In the genomic region with DNA sequence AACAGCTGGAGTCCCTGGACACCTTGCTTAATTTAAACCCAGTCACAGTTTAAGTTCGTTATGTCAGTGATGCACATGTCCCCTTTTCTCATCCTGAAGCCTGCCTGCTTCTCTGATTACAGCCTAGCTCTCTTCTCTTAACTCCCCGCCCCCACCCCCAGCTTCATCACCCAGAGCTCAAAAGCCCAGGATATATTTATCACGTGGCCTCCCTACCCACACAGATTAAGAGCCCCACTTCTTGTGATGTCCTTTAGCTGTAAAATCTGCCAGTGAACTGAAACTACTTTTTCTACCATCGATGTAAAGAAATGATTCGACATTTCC, we compare ENCODE assay signal across 8 mouse cellular contexts. TPM values are rescaled to one million over a fixed set of nuclear protein-coding genes. Genes with fewer than 3 reads are reported as not detected.
DNase-seq lines count a peak whose midpoint lies in the region; ATAC-seq and TF ChIP-seq lines count a peak whose summit lies in the region.

No protein-coding gene starts in this region.

- H3K9ac ChIP-seq in heart, embryonic 13.5 days = peak overlapping the region; percentile 84
- peak overlapping the region; percentile 56 for H3K9ac ChIP-seq in forebrain, embryonic 12.5 days
- peak overlapping the region; percentile 74 for H3K9ac ChIP-seq in liver, embryonic 12.5 days
- peak overlapping the region; percentile 24 for H3K9ac ChIP-seq in stomach, postnatal 0 days (ENCODE audit: low read length)

- DNase-seq in heart, adult 8-10 months (ENCODE audit: low spot score) = no peak
- DNase-seq in stomach, postnatal 0 days (ENCODE audit: low spot score) = no peak
- DNase-seq in cerebellum, adult 11 months = no peak
- DNase-seq in kidney, postnatal 10 days = no peak

- peak overlapping the region; percentile 93 for H3K4me3 ChIP-seq in heart, embryonic 13.5 days
- H3K4me3 ChIP-seq in E14TG2a.4 (replicated peaks; ENCODE audit: low read length) = peak overlapping the region; percentile 94
- peak overlapping the region; percentile 93 for H3K4me3 ChIP-seq in forebrain, embryonic 12.5 days (replicated peaks)
- H3K4me3 ChIP-seq in liver, embryonic 12.5 days = peak overlapping the region; percentile 98
- peak overlapping the region; percentile 48 for H3K4me3 ChIP-seq in stomach, postnatal 0 days (ENCODE audit: low read depth, low read length)

- H3K4me1 ChIP-seq in heart, embryonic 13.5 days = peaks cover 18% of the 10 kb centered on the region
- H3K4me1 ChIP-seq in E14TG2a.4 (replicated peaks; ENCODE audit: low read depth, low read length) = peaks cover 11% of the 10 kb centered on the region; the same call in 1 of the 2 replicates
- H3K4me1 ChIP-seq in forebrain, embryonic 12.5 days = peaks cover 12% of the 10 kb centered on the region
- peaks cover 19% of the 10 kb centered on the region for H3K4me1 ChIP-seq in liver, embryonic 12.5 days
- H3K4me1 ChIP-seq in stomach, postnatal 0 days (replicated peaks; ENCODE audit: control insufficient read depth, insufficient read depth) = no peaks in the 10 kb centered on the region

- 16% methylated on average over 5 of the region's 5 CpGs for WGBS in heart, embryonic 13.5 days
- 24% methylated on average over 5 of the region's 5 CpGs for WGBS in forebrain, embryonic 12.5 days
- 18% methylated on average over 5 of the region's 5 CpGs for WGBS in liver, embryonic 12.5 days (ENCODE audit: insufficient replicate concordance)
- WGBS in stomach, postnatal 0 days = 18% methylated on average over 5 of the region's 5 CpGs

- H3K27ac ChIP-seq in heart, embryonic 13.5 days (replicated peaks) = peak overlapping the region; percentile 92
- peak overlapping the region; percentile 78; the same call in 1 of the 2 replicates for H3K27ac ChIP-seq in forebrain, embryonic 12.5 days
- H3K27ac ChIP-seq in liver, embryonic 12.5 days = peak overlapping the region; percentile 79
- peak overlapping the region; percentile 70 for H3K27ac ChIP-seq in stomach, postnatal 0 days (replicated peaks)

- no peak for TF ChIP-seq CTCF in E14TG2a.4 (conservative IDR thresholded peaks at IDR 0.05; ENCODE audit: low read length)
- TF ChIP-seq CTCF in stomach, postnatal 0 days (IDR thresholded peaks at IDR 0.05; ENCODE audit: low read depth) = no peak

- H3K27me3 ChIP-seq in heart, embryonic 13.5 days (replicated peaks) = no peaks in the 10 kb centered on the region
- H3K27me3 ChIP-seq in E14TG2a.4 (ENCODE audit: insufficient read depth, low read length) = 0 out of 2 replicates have a peak, but pooled peaks cover 3% of the 10 kb centered on the region
- no peaks in the 10 kb centered on the region for H3K27me3 ChIP-seq in forebrain, embryonic 12.5 days
- H3K27me3 ChIP-seq in liver, embryonic 12.5 days (replicated peaks) = no peaks in the 10 kb centered on the region
- H3K27me3 ChIP-seq in stomach, postnatal 0 days (ENCODE audit: control insufficient read depth, insufficient read depth, low read length) = no peaks in the 10 kb centered on the region

- no peak for TF ChIP-seq EP300 in stomach, postnatal 0 days (optimal IDR thresholded peaks at IDR 0.05)

- peaks cover 6% of the 10 kb centered on the region for H3K36me3 ChIP-seq in heart, embryonic 13.5 days
- H3K36me3 ChIP-seq in E14TG2a.4 (ENCODE audit: insufficient read depth, low read length) = no peaks in the 10 kb centered on the region
- no peaks in the 10 kb centered on the region for H3K36me3 ChIP-seq in forebrain, embryonic 12.5 days (replicated peaks)
- H3K36me3 ChIP-seq in liver, embryonic 12.5 days = no peaks in the 10 kb centered on the region
- H3K36me3 ChIP-seq in stomach, postnatal 0 days (ENCODE audit: control insufficient read depth, insufficient read depth, low read length) = no peaks in the 10 kb centered on the region

- no peaks in the 10 kb centered on the region for H3K9me3 ChIP-seq in heart, embryonic 13.5 days
- no peaks in the 10 kb centered on the region for H3K9me3 ChIP-seq in E14TG2a.4 (ENCODE audit: low read length)
- H3K9me3 ChIP-seq in forebrain, embryonic 12.5 days = no peaks in the 10 kb centered on the region
- no peaks in the 10 kb centered on the region for H3K9me3 ChIP-seq in liver, embryonic 12.5 days (replicated peaks)
- H3K9me3 ChIP-seq in stomach, postnatal 0 days (ENCODE audit: control insufficient read depth, low read length) = no peaks in the 10 kb centered on the region

- no peak for ATAC-seq in heart, embryonic 13.5 days (ENCODE audit: extremely low read depth, insufficient number of reproducible peaks, low FRiP score, low TSS enrichment)
- no peak for ATAC-seq in forebrain, embryonic 12.5 days (ENCODE audit: low FRiP score)
- no peak for ATAC-seq in liver, embryonic 12.5 days
- ATAC-seq in stomach, postnatal 0 days (ENCODE audit: low FRiP score, low TSS enrichment) = no peak

- H3K4me2 ChIP-seq in heart, embryonic 13.5 days = peak overlapping the region; percentile 82
- peak overlapping the region; percentile 80 for H3K4me2 ChIP-seq in forebrain, embryonic 12.5 days
- H3K4me2 ChIP-seq in liver, embryonic 12.5 days = peak overlapping the region; percentile 95
- peak overlapping the region; percentile 52 for H3K4me2 ChIP-seq in stomach, postnatal 0 days (replicated peaks; ENCODE audit: low read depth)

RNA-seq across cellular contexts. Expression of a gene that starts 1.0 kb away (rescaled TPM):
- 68.4 and 75.7 TPM in 2 replicates for polyA plus RNA-seq in heart, embryonic 13.5 days (2015; fragmentation: Nextera tagmentation; extraction: Ambion mirVana)
- 100 to 1,000 TPM; 111 to 122 (median 117) TPM for total RNA-seq in heart, adult 8-10 months (2022)
- polyA plus RNA-seq in forebrain, embryonic 12.5 days (2016; fragmentation: Nextera tagmentation; extraction: Ambion mirVana) = 84.2 and 87.0 TPM in 2 replicates
- 21.8 and 24.0 TPM in 2 replicates for polyA plus RNA-seq in liver, embryonic 12.5 days (2016; fragmentation: Nextera tagmentation; extraction: Ambion mirVana)
- polyA plus RNA-seq in stomach, postnatal 0 days (2015; fragmentation: Nextera tagmentation; extraction: Ambion mirVana) = 43.5 and 46.7 TPM in 2 replicates

Comparison
In these comparisons a context has a peak if more than half of its experiments do, and no peak if none do; other contexts are left out.
1. H3K4me3 ChIP-seq: peak in every context shown above with its lines; median percentile 98 in liver, embryonic 12.5 days; 94 in E14TG2a.4; 93 in heart, embryonic 13.5 days; 93 in forebrain, embryonic 12.5 days; 48 in stomach, postnatal 0 days.
2. H3K9ac ChIP-seq: peak in every context shown above with its lines; median percentile 84 in heart, embryonic 13.5 days; 74 in liver, embryonic 12.5 days; 56 in forebrain, embryonic 12.5 days; 24 in stomach, postnatal 0 days.